Mouse (Mus musculus): Measurements from ENCODE around the gene Gtsf1. TPM values are rescaled to one million over a fixed set of nuclear protein-coding genes. Genes with fewer than 3 reads are reported as not detected.

Gtsf1 gene
- polyA plus RNA-seq, 1 experiment from 2014 or later = 62.3 TPM

DNA sequence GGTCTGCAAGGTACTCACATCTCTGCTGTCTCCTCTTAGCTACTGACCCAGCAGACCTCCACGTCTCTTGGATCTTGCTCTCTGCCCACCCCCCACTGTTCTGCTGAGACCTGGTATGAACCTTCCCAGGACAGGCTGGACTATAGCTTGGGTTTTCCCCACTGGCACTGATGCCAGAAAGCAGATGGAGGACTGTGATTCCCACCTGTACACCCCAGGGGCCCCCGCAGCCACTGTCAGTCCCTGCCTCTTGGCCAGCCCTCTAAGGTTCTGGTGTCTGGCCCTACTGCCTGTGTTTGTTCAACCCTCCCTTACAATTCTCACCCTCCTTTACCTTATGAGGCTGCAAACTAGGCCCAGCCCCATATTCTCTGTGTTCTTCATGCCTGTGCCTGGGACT is 75.6 kb downstream of the Gtsf1 start:
- Histone ChIP-seq H3K4me2 (no peak overlapping the region), H3K9me3 (replicated peaks) (no peaks in the 10 kb centered on the region), H3K4me3 (no peak overlapping the region), H3K36me3 (peaks cover 86% of the 10 kb centered on the region), H3K27ac (ENCODE audit: poor library complexity, severe bottlenecking) (peak overlapping the region; percentile 75), H3K4me1 (replicated peaks) (peaks cover 54% of the 10 kb centered on the region), H3K9ac (peak overlapping the region; percentile 49; the same call in 1 of the 2 replicates), H3K27me3 (replicated peaks) (no peaks in the 10 kb centered on the region)
- 75% methylated on average over 2 of the region's 2 CpGs for WGBS
- ATAC-seq (ENCODE audit: insufficient number of reproducible peaks, low FRiP score) = no peak

DNA sequence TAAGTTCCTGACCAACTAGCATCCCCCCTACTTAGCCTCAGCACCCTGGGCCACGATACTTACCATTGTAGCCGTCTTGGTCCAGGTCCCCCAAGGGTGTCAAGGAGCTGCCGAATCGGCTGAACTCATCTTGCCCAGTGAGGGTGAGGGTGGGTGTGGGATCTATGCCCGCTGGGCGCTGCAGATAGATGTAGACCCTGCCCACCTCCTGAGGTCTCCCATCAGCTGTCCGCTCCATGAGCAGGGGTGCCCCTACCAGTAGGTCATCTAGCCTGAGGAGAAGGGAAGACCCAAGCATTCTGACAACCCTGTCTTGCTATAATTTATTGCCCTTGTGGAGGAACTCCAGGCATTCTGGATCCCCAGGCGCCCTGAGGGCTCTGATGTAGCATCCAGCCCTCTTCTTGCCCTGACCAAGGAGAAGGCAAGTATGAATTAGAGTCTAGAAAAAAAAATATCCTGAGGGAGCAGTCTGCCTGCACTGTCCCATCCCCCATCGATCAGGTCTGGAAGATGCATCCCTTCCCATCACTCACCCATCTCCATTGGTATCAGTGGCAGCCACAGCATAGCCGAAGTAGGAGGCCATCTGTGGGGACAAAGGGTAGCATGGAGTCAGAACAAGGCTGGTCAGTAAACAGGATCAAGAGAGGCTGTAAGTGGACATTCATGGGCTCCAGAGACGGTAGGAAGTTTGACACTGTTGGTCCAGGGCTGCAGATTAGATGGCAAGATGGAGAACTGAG is 76.6 kb downstream of the Gtsf1 start:
- Histone ChIP-seq H3K4me1 (replicated peaks) (peaks cover 44% of the 10 kb centered on the region), H3K9me3 (replicated peaks) (no peaks in the 10 kb centered on the region), H3K4me2 (no peak overlapping the region), H3K27me3 (replicated peaks) (no peaks in the 10 kb centered on the region), H3K9ac (no peak overlapping the region), H3K27ac (ENCODE audit: poor library complexity, severe bottlenecking) (no peak overlapping the region), H3K36me3 (peaks cover 96% of the 10 kb centered on the region), H3K4me3 (no peak overlapping the region)
- no peak for ATAC-seq (ENCODE audit: insufficient number of reproducible peaks, low FRiP score)
- 89% methylated on average over 11 of the region's 11 CpGs for WGBS

DNA sequence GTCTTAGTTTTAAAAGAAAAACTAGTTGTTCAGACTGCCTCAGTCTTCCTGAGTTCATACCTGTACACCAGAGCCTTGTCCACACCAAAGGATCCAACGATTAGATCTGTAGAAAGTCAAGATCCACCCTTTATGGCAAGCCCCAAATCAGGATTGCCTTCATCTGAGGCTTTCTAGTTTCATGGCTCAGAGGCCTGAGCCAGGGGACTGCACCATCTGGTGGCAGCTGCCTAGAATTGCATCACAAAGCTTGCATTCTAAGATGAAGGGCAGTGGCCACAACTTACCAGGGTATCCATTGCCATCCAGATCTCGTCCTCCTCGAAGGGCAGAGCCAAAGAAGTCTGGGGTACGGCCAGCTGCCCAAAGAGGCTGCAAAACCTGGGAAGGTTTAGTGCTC is 77.4 kb downstream of the Gtsf1 start:
- H3K27ac ChIP-seq (ENCODE audit: poor library complexity, severe bottlenecking) = no peak overlapping the region
- no peaks in the 10 kb centered on the region for H3K9me3 ChIP-seq (replicated peaks)
- no peak overlapping the region for H3K4me2 ChIP-seq
- no peak overlapping the region for H3K9ac ChIP-seq
- H3K4me1 ChIP-seq (replicated peaks) = peaks cover 36% of the 10 kb centered on the region
- WGBS = 49% methylated on average over 4 of the region's 4 CpGs
- no peak overlapping the region for H3K4me3 ChIP-seq
- H3K27me3 ChIP-seq (replicated peaks) = no peaks in the 10 kb centered on the region
- ATAC-seq (ENCODE audit: insufficient number of reproducible peaks, low FRiP score) = no peak
- peaks cover 98% of the 10 kb centered on the region for H3K36me3 ChIP-seq

Other genes starting within 250 kb of the Gtsf1 start
- gene Cbx5, start 190.7 kb downstream of the Gtsf1 start, polyA plus RNA-seq (2016; fragmentation: Nextera tagmentation; extraction: Ambion mirVana) = 150 and 164 TPM in 2 replicates
- 554 and 557 TPM in 2 replicates for gene Hnrnpa1, start 190.0 kb downstream of the Gtsf1 start, polyA plus RNA-seq (2016; fragmentation: Nextera tagmentation; extraction: Ambion mirVana)
- 12.1 and 12.4 TPM in 2 replicates for gene Nfe2, start 172.1 kb downstream of the Gtsf1 start, polyA plus RNA-seq (2016; fragmentation: Nextera tagmentation; extraction: Ambion mirVana)
- 166 TPM in 2 replicates for gene Copz1, start 157.8 kb downstream of the Gtsf1 start, polyA plus RNA-seq (2016; fragmentation: Nextera tagmentation; extraction: Ambion mirVana)
- 0.17 and 0.29 TPM in 2 replicates for gene Gpr84, start 119.9 kb downstream of the Gtsf1 start, polyA plus RNA-seq (2016; fragmentation: Nextera tagmentation; extraction: Ambion mirVana)
- gene Zfp385a, start 90.4 kb downstream of the Gtsf1 start, polyA plus RNA-seq (2016; fragmentation: Nextera tagmentation; extraction: Ambion mirVana) = 9.2 and 10.3 TPM in 2 replicates
- 111 and 115 TPM in 2 replicates for gene Itga5, start 63.7 kb downstream of the Gtsf1 start, polyA plus RNA-seq (2016; fragmentation: Nextera tagmentation; extraction: Ambion mirVana)
- not detected in 2 replicates for gene Gtsf2, start 18.0 kb upstream of the Gtsf1 start, polyA plus RNA-seq (2016; fragmentation: Nextera tagmentation; extraction: Ambion mirVana)
- 1.7 and 1.9 TPM in 2 replicates for gene Nckap1l, start 23.3 kb upstream of the Gtsf1 start, polyA plus RNA-seq (2016; fragmentation: Nextera tagmentation; extraction: Ambion mirVana)
- 3.7 and 4.0 TPM in 2 replicates for gene Pde1b, start 72.6 kb upstream of the Gtsf1 start, polyA plus RNA-seq (2016; fragmentation: Nextera tagmentation; extraction: Ambion mirVana)
- gene Ppp1r1a, start 107.5 kb upstream of the Gtsf1 start, polyA plus RNA-seq (2016; fragmentation: Nextera tagmentation; extraction: Ambion mirVana) = 78.4 and 83.0 TPM in 2 replicates
- gene Glycam1, start 134.6 kb upstream of the Gtsf1 start, polyA plus RNA-seq (2016; fragmentation: Nextera tagmentation; extraction: Ambion mirVana) = not detected in 2 replicates